Mouse (Mus musculus) cerebellum, adult 2 months (tissue): ENCODE measurements around the gene Gm45785.

Experiments used
- CTCF ChIP-seq: fragments of 200-500 bp; IDR thresholded peaks from 2 replicates; pipeline ENCODE4 v1.5.1; 2011; ENCODE audit warnings: low read depth, mild to moderate bottlenecking, control low read depth, low read length, moderate library complexity, borderline replicate concordance; ENCODE audit not compliant: insufficient read depth
- POLR2A ChIP-seq: fragments of 200-500 bp; IDR thresholded peaks from 2 replicates; pipeline ENCODE4 v1.6.1; 2011; ENCODE audit warnings: low read length, control low read depth, borderline replicate concordance; ENCODE audit not compliant: insufficient read depth

DNA sequence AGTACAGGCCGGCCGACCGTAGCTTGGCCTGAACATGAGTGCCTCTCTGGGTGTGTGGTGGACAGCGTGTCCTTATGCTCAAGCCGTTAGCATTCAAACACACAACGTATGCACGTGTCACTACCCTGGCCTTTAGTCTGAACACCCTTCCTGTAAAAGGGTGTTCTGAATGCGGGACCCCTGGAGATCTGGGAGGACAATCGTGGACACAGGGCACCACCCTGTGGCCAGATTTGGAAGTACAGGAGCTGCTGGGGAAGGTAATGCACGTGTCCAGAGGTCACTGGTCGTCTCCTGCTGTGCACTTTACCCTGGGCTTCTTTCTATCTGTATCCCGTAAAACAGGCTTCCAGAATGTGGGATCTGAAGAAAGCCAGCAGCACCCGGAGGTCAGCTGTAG, 47.1 kb upstream of the Gm45785 start:
- TF ChIP-seq CTCF (peak; percentile 99), POLR2A (no peak)
